Mouse (Mus musculus): ENCODE measurements around the gene Gm20715. TPM values are rescaled to one million over a fixed set of nuclear protein-coding genes. Genes with fewer than 3 reads are reported as not detected.

Gm20715 gene
- polyA plus RNA-seq, 2 experiments, result not detected

- Histone ChIP-seq H3K27ac (no peak overlapping the region), H3K9me3 (ENCODE audit: control insufficient read depth, low read length) (no peaks in the 10 kb centered on the region), H3K4me3 (ENCODE audit: insufficient read depth in 1 of 2, low read depth in 2 of 2, low read length in 2 of 2) (no peak overlapping the region), H3K4me2 (ENCODE audit: low read depth) (no peak overlapping the region), H3K9ac (replicated peaks) (no peak overlapping the region), H3K27me3 (ENCODE audit: control insufficient read depth, insufficient read depth, low read length) (no peaks in the 10 kb centered on the region), H3K36me3 (replicated peaks; ENCODE audit: control insufficient read depth, insufficient read depth, low read depth) (no peaks in the 10 kb centered on the region), H3K4me1 (replicated peaks; ENCODE audit: control insufficient read depth in 2 of 2, insufficient read depth in 2 of 2, low read length in 1 of 2) (peaks cover under 1 to 1% of the 10 kb centered on the region in 2 experiments; a peak in 3 of 4 replicates)
- DNase-seq (ENCODE audit: low read depth in 3 of 3, low spot score in 3 of 3) (no peak), ATAC-seq (ENCODE audit: insufficient read depth) (no peak)
- whole genome bisulfite sequencing (ENCODE audit: insufficient replicate concordance), result 66% methylated on average over 5 of the region's 5 CpGs
- TF ChIP-seq EP300 (IDR thresholded peaks at IDR 0.05; ENCODE audit: low read depth), result no peak
- TF ChIP-seq CTCF (IDR thresholded peaks at IDR 0.05; ENCODE audit: low read depth), result no peak
Measured at GRCm38 (mm10) chr7:6388971-6389370, 21.1 kb upstream of the Gm20715 start.

- H3K9me3 ChIP-seq (ENCODE audit: control insufficient read depth, low read length), result no peaks in the 10 kb centered on the region
- H3K27me3 ChIP-seq (ENCODE audit: control insufficient read depth, insufficient read depth, low read length), result no peaks in the 10 kb centered on the region
- DNase-seq (ENCODE audit: low read depth in 3 of 3, low spot score in 3 of 3), result no peak
- ATAC-seq (ENCODE audit: insufficient read depth), result no peak
- H3K4me3 ChIP-seq (ENCODE audit: insufficient read depth in 1 of 2, low read depth in 2 of 2, low read length in 2 of 2), result no peak overlapping the region
- H3K27ac ChIP-seq, result no peak overlapping the region
- WGBS (ENCODE audit: insufficient replicate concordance), result 42% methylated on average over 5 of the region's 5 CpGs
- no peaks in the 10 kb centered on the region for H3K4me1 ChIP-seq (replicated peaks; ENCODE audit: control insufficient read depth in 2 of 2, insufficient read depth in 2 of 2, low read length in 1 of 2)
- no peak overlapping the region for H3K4me2 ChIP-seq (ENCODE audit: low read depth)
- no peaks in the 10 kb centered on the region for H3K36me3 ChIP-seq (replicated peaks; ENCODE audit: control insufficient read depth, insufficient read depth, low read depth)
- H3K9ac ChIP-seq (replicated peaks), result no peak overlapping the region
- TF ChIP-seq CTCF (IDR thresholded peaks at IDR 0.05; ENCODE audit: low read depth) (peak; percentile 27; the same call in 1 of the 2 replicates), EP300 (IDR thresholded peaks at IDR 0.05; ENCODE audit: low read depth) (no peak)
Measured at GRCm38 (mm10) chr7:6389449-6389848, 20.6 kb upstream of the Gm20715 start.

DNA sequence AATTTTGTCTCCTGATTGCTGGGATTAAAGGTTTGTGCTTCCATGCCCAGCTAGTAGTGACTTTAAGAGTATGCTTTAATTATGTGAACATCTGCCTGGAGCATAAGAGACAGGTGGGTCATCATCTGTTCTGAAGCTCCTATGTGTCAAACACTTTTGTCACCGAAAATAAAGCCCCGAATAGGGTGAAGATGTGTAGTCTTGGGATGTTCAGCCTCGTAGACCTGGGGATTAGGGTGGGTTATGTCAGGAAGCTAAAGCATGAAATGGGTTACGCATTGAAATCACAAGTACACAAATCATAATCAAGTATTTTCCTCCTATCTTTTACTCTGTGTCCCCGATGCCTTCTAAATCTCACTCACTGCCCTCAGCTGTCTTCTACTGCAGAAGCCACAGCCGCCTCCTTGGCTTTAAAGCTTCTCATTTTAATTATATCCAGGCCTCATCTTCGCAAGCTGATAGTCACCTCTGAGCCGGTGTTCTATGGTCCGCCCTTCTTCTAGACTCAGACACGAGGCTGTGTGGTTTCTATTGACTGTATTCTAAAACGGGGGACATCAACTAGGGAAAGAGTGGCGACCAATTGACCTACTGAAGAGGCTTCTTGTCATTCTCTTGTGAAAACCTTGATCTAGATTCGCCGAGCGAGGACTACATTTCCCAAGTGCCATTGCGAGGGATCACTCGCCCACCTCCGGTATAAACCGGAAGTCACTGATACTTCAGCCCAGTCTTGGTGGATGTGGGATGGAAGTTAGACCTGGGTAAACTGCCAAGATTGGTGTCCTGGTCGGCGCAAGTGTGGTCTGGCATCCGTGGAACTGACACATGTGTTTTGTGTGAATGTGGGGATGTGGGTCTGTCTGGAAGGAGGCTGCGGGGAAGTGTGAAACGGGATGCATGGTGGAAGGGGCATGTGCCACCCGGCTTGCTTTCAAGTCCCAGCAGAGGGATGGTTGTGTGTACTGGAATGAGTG is 11.8 kb upstream of the Gm20715 start, which contains the start of gene Smim17:
Smim17 (plus strand) TSS at position 720 of the 980 bp plus-strand sequence.
- peak; percentile 9 to 16 (median 13) for DNase-seq (ENCODE audit: low read depth in 3 of 3, low spot score in 3 of 3)
- Histone ChIP-seq H3K27ac (no peak within 1 kb of the TSS), H3K4me1 (replicated peaks; ENCODE audit: control insufficient read depth in 2 of 2, insufficient read depth in 2 of 2, low read length in 1 of 2) (no peaks in the 10 kb centered on the region; a peak in 1 of 4 replicates), H3K9ac (replicated peaks) (no peak within 1 kb of the TSS), H3K4me3 (ENCODE audit: insufficient read depth in 1 of 2, low read depth in 2 of 2, low read length in 2 of 2) (peak within 1 kb of the TSS; percentile 38 to 74), H3K27me3 (ENCODE audit: control insufficient read depth, insufficient read depth, low read length) (no peaks in the 10 kb centered on the region), H3K36me3 (replicated peaks; ENCODE audit: control insufficient read depth, insufficient read depth, low read depth) (no peaks in the 10 kb centered on the region), H3K9me3 (ENCODE audit: control insufficient read depth, low read length) (no peaks in the 10 kb centered on the region), H3K4me2 (ENCODE audit: low read depth) (peak within 1 kb of the TSS; percentile 53)
- 21% methylated on average over 25 of the region's 25 CpGs for WGBS (ENCODE audit: insufficient replicate concordance)
- TF ChIP-seq CTCF (IDR thresholded peaks at IDR 0.05; ENCODE audit: low read depth) (no peak), EP300 (IDR thresholded peaks at IDR 0.05; ENCODE audit: low read depth) (no peak)
- ATAC-seq (ENCODE audit: insufficient read depth), result peak; percentile 52; the same call in 1 of the 2 replicates

DNA sequence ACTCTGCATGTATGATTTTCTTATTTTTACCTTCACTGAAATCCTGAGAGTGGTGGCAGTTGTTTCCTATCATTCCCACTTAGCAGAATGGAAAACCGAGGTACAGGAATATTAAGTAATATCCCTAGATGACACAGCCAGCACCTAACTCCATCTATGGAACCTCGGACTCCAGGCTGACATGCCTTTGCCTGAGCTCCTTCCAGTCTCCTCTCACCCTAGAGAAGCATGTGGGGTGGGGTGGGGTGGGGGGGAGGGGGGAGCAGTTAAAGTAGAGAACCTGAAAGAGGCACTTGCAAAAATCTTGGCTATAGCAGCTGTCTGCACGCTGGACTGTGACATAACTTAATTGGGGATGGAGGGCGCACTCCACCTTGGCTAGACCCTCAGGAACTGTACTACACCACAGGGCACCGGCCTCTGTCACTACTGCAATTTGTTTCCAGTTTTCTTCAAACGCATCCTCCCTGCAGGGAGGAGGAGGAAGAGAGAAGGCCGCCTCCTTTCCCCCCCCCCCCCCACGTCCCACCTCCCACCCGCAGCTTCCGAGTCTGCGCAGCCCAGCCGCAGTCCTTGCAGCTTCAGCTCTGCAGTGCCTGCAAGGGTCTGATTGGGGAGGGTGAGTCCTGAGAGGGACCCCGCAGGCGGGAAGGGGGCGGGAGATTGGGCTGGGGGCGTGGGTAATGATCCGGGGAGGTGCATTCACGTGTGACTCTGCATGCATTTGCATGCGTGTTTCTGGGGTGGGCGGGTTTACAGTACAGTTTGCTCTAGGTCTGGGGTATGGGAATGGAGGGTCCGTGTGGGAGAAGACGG is 4.8 kb downstream of the Gm20715 start:
- H3K27me3 ChIP-seq (ENCODE audit: control insufficient read depth, insufficient read depth, low read length), result no peaks in the 10 kb centered on the region
- H3K4me1 ChIP-seq (replicated peaks; ENCODE audit: control insufficient read depth in 2 of 2, insufficient read depth in 2 of 2, low read length in 1 of 2), result no peaks in the 10 kb centered on the region
- no peaks in the 10 kb centered on the region for H3K36me3 ChIP-seq (replicated peaks; ENCODE audit: control insufficient read depth, insufficient read depth, low read depth)
- no peak overlapping the region for H3K9ac ChIP-seq (replicated peaks)
- no peaks in the 10 kb centered on the region for H3K9me3 ChIP-seq (ENCODE audit: control insufficient read depth, low read length)
- H3K4me3 ChIP-seq (ENCODE audit: insufficient read depth in 1 of 2, low read depth in 2 of 2, low read length in 2 of 2), result no peak overlapping the region
- H3K4me2 ChIP-seq (ENCODE audit: low read depth), result no peak overlapping the region
- ATAC-seq (ENCODE audit: insufficient read depth) (no peak), DNase-seq (ENCODE audit: low read depth in 3 of 3, low spot score in 3 of 3) (no peak)
- H3K27ac ChIP-seq, result no peak overlapping the region
- 12% methylated on average over 20 of the region's 22 CpGs for WGBS (ENCODE audit: insufficient replicate concordance)
- TF ChIP-seq EP300 (IDR thresholded peaks at IDR 0.05; ENCODE audit: low read depth) (no peak), CTCF (IDR thresholded peaks at IDR 0.05; ENCODE audit: low read depth) (no peak)

- Histone ChIP-seq H3K9me3 (ENCODE audit: control insufficient read depth, low read length) (no peaks in the 10 kb centered on the region), H3K36me3 (replicated peaks; ENCODE audit: control insufficient read depth, insufficient read depth, low read depth) (no peaks in the 10 kb centered on the region), H3K4me3 (ENCODE audit: insufficient read depth in 1 of 2, low read depth in 2 of 2, low read length in 2 of 2) (no peak overlapping the region), H3K9ac (replicated peaks) (no peak overlapping the region), H3K4me1 (replicated peaks; ENCODE audit: control insufficient read depth in 2 of 2, insufficient read depth in 2 of 2, low read length in 1 of 2) (no peaks in the 10 kb centered on the region), H3K27me3 (ENCODE audit: control insufficient read depth, insufficient read depth, low read length) (no peaks in the 10 kb centered on the region), H3K27ac (no peak overlapping the region), H3K4me2 (ENCODE audit: low read depth) (no peak overlapping the region)
- no peak for ATAC-seq (ENCODE audit: insufficient read depth)
- DNase-seq (ENCODE audit: low read depth in 3 of 3, low spot score in 3 of 3), result no peak
- no peak for TF ChIP-seq EP300 (IDR thresholded peaks at IDR 0.05; ENCODE audit: low read depth)
- TF ChIP-seq CTCF (IDR thresholded peaks at IDR 0.05; ENCODE audit: low read depth), result no peak
- WGBS (ENCODE audit: insufficient replicate concordance), result 17% methylated on average over 8 of the region's 8 CpGs
Measured at GRCm38 (mm10) chr7:6415442-6415787, 5.3 kb downstream of the Gm20715 start.

Data from liver, embryonic 14.5 days (tissue).